Mouse (Mus musculus) cerebellum, adult 2 months (tissue): ENCODE results near the gene Rplp1. TPM values are rescaled to one million over a fixed set of nuclear protein-coding genes. Genes with fewer than 3 reads are reported as not detected.

ENCODE experiments used
- DNase-seq, 2 experiments: peaks; one replicate each; pipeline ENCODE4 v3.0.0; 2021
- H3K27ac ChIP-seq: fragments of 200-500 bp; 2 replicates; pipeline ENCODE4 v1.5.1; 2012; ENCODE audit warnings: low read length, control low read depth, inconsistent platforms; ENCODE audit not compliant: insufficient read depth
- H3K27me3 ChIP-seq: fragments of 200-500 bp; 2 replicates; pipeline ENCODE4 v1.6.1; 2012; ENCODE audit warnings: inconsistent platforms, mild to moderate bottlenecking, low read length, moderate library complexity; ENCODE audit not compliant: control insufficient read depth, insufficient read depth
- H3K4me1 ChIP-seq: fragments of 200-500 bp; 2 replicates; pipeline ENCODE4 v1.6.1; 2011; ENCODE audit warnings: low read length; ENCODE audit not compliant: control insufficient read depth, insufficient read depth
- H3K4me3 ChIP-seq: fragments of 200-500 bp; replicated peaks from 2 replicates; pipeline ENCODE3; 2011; ENCODE audit warnings: mild to moderate bottlenecking, low read depth, low read length, control low read depth; ENCODE audit not compliant: insufficient read depth
- CTCF ChIP-seq: fragments of 200-500 bp; IDR thresholded peaks from 2 replicates; pipeline ENCODE4 v1.5.1; 2011; ENCODE audit warnings: low read depth, mild to moderate bottlenecking, control low read depth, low read length, moderate library complexity, borderline replicate concordance; ENCODE audit not compliant: insufficient read depth
- POLR2A ChIP-seq: fragments of 200-500 bp; IDR thresholded peaks from 2 replicates; pipeline ENCODE4 v1.6.1; 2011; ENCODE audit warnings: low read length, control low read depth, borderline replicate concordance; ENCODE audit not compliant: insufficient read depth
- WGBS: fragments of 180-500 bp; shearing (Covaris S2); methylation state at CpG from one replicate; pipeline ENCODE4 v1.1.7; 2018; 5-methylcytosine and 5-hydroxymethylcytosine counted together
- polyA plus RNA-seq: library from polyadenylated mRNA; depleted of rRNA; stranded (reverse); fragments of >200 nt; gene quantifications from 2 replicates; pipeline ENCODE4 v1.2.3, GENCODE M21; 2012

Gene Rplp1
- polyA plus RNA-seq, 1 experiment: 2,566 TPM

DNA sequence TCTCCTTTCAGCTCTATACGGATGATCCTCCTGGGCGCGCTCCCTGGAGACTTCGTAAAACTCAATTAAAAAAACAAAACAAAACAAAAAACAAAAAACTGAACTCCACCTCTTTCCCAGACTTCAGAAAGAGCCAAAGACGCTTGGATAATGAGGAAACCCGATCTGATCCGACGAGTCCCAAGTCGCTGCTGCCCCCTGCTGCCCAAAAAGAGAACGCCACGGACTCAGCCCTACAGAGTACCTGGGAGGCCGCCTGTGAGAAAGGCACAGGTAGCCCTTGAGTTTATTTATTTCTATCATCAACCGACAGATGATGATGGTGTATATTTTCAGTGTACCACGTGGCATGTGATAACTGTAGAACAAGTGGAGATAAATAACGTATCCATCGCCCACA, 14.5 kb downstream of the Rplp1 start:
- H3K4me3 ChIP-seq: no peak overlapping the region
- no peak overlapping the region for H3K27ac ChIP-seq
- WGBS: 11% methylated on average over 16 of the region's 16 CpGs
- no peak for TF ChIP-seq POLR2A
- TF ChIP-seq CTCF: peak; percentile 87
- H3K4me1 ChIP-seq: no peaks in the 10 kb centered on the region
- no peaks in the 10 kb centered on the region for H3K27me3 ChIP-seq
- peak; percentile 75 to 89 for DNase-seq

DNA sequence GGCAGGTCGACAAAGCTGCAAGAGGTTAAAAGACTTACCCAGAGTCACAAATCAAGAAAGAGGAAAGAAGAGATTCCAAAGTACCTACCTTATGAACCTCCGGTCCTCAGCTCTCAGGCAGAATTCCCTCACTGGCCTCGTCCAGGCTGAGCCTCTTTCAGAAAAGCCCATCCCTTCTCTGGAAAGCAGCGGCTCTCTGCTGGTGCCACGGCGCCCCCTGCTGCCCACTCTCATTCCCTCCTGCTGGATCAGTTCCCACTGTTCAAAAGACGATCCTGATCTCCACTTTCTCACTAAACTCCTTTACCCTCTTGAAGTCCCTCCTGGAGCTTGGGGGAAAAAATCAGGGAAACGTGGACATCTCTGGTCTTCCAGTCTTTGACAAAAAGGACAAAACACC, 15.9 kb downstream of the Rplp1 start:
- no peak overlapping the region for H3K27ac ChIP-seq
- WGBS: 2% methylated on average over 8 of the region's 8 CpGs
- no peak overlapping the region for H3K4me3 ChIP-seq
- peak; percentile 62 to 77 for DNase-seq
- H3K4me1 ChIP-seq: no peaks in the 10 kb centered on the region
- TF ChIP-seq CTCF (peak; percentile 78), POLR2A (no peak)
- H3K27me3 ChIP-seq: no peaks in the 10 kb centered on the region

- 86% methylated on average over 8 of the region's 8 CpGs for WGBS
- Histone ChIP-seq H3K4me3 (no peak overlapping the region), H3K27me3 (no peaks in the 10 kb centered on the region), H3K4me1 (no peaks in the 10 kb centered on the region; the same call in 1 of the 2 replicates), H3K27ac (no peak overlapping the region)
- TF ChIP-seq POLR2A (no peak), CTCF (no peak)
- DNase-seq: no peak
Measured at GRCm38 (mm10) chr9:61895014-61895413, 19.3 kb downstream of the Rplp1 start.

DNA sequence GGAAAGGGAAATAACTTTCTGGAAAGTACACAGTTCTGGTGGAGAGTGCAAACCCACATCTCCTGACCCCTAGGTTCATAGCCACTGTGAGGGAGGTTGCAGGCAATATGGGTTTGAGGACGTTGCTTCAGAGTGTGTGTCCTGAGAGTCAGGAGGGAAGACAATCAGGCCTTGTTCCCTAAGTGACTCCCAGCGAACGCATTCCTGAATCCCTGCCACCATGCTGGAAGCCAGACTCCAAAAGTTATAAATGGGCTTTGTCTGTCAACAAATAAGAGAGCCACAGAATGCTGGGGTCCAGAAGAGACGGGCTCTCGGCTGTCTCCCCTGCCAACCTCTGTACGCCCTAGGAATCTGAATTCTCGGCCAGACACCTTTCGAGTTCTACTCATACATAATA, 24.5 kb downstream of the Rplp1 start:
- 52% methylated on average over 8 of the region's 8 CpGs for WGBS
- no peak overlapping the region for H3K27ac ChIP-seq
- no peaks in the 10 kb centered on the region; the same call in 1 of the 2 replicates for H3K4me1 ChIP-seq
- peak in 1 of 2 experiments; percentile 33 for DNase-seq
- H3K4me3 ChIP-seq: no peak overlapping the region
- TF ChIP-seq POLR2A: no peak
- no peak for TF ChIP-seq CTCF
- no peaks in the 10 kb centered on the region for H3K27me3 ChIP-seq

DNA sequence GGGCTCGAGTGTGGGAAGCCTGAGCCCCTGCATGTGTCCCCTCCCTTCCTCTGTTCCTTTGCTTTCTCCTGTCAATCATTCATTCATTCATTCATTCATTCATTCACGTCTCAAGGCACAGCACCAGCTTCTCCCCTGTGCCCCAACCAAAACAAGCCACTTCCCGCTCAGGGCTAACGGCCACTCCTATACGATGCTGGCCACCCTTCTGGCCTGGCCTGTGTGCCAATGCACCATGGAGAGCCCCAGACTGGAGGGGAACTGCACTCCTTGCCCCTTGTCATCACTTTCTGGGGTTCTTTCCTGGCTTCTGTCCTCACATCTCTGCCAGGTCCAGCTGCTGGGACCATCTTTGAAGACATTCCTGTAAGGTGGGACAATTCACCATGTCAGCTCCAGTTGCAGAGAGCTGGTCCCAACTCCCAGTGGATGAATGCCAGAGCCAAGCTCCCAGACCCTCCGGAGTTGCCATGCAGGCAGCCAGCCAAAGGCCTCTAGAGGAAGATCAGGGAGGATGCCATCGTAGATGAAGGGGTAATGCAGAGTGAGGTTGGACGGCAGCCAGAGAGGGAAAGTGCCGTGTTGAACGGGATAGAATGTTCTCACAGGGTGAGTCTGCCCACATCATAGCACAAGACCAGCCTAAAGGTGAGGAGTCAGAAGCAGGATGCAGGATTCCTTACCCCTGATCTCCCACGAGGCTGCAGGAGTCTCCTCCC, 26.5 kb downstream of the Rplp1 start:
- Histone ChIP-seq H3K27me3 (no peaks in the 10 kb centered on the region), H3K4me1 (no peaks in the 10 kb centered on the region; the same call in 1 of the 2 replicates), H3K27ac (no peak overlapping the region), H3K4me3 (no peak overlapping the region)
- 20% methylated on average over 11 of the region's 11 CpGs for WGBS
- no peak for TF ChIP-seq CTCF
- no peak for TF ChIP-seq POLR2A
- no peak for DNase-seq

GRCm38 (mm10) chr9:61885964-61886363, 28.4 kb downstream of the Rplp1 start:
- TF ChIP-seq POLR2A (no peak), CTCF (no peak)
- 48% methylated on average over 7 of the region's 7 CpGs for WGBS
- DNase-seq: no peak
- Histone ChIP-seq H3K4me3 (no peak overlapping the region), H3K27me3 (no peaks in the 10 kb centered on the region), H3K27ac (no peak overlapping the region), H3K4me1 (no peaks in the 10 kb centered on the region; the same call in 1 of the 2 replicates)

DNA sequence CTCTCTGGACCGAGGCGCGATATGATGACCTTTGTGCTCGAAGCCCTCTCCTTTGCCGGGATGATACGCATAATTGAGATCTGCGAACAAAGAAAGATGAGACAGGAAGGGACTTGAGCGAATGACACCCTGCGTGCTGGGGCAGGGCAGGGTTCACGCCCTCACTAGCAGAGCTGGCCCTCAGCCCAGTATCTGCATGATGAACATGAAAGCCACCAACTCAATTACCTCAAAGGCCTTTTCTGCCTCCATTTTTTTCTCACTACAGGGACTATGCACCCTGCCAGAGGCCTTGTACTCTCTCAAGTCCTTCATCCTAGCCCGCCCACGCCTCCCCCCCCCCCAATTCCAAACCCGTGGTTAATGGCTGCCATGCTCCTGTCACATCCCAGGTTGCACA, 29.4 kb downstream of the Rplp1 start:
- no peak for TF ChIP-seq CTCF
- TF ChIP-seq POLR2A: no peak
- WGBS: 59% methylated on average over 13 of the region's 13 CpGs
- Histone ChIP-seq H3K4me3 (no peak overlapping the region), H3K27me3 (no peaks in the 10 kb centered on the region), H3K27ac (no peak overlapping the region), H3K4me1 (no peaks in the 10 kb centered on the region)
- DNase-seq: no peak

GRCm38 (mm10) chr9:61884375-61884774, 30.0 kb downstream of the Rplp1 start:
- H3K4me3 ChIP-seq: no peak overlapping the region
- no peak overlapping the region for H3K27ac ChIP-seq
- no peak for DNase-seq
- no peaks in the 10 kb centered on the region for H3K27me3 ChIP-seq
- 65% methylated on average over 7 of the region's 7 CpGs for WGBS
- no peak for TF ChIP-seq POLR2A
- no peak for TF ChIP-seq CTCF
- no peaks in the 10 kb centered on the region for H3K4me1 ChIP-seq

DNA sequence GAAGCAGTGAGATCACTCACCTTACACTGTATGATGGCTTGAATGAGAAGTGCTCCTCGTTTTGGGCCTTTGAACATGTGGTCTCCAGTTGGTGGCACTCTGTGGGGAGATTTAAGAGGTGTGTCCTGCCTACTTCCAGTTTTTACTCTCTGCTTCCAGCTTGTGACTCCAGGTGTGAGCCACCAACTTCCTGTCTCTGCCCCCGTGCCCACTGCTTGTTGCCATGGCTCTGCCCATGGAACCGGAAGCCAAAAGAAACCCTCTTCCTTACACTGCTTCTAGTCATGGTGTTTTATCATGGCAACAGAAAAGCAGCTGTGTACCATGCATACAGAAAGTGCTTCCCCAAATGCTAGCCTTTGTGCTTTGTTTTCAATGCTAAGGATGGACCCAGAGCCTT, 32.2 kb downstream of the Rplp1 start:
- Histone ChIP-seq H3K4me1 (no peaks in the 10 kb centered on the region), H3K4me3 (no peak overlapping the region), H3K27ac (no peak overlapping the region), H3K27me3 (no peaks in the 10 kb centered on the region)
- 74% methylated on average over 3 of the region's 3 CpGs for WGBS
- no peak for TF ChIP-seq POLR2A
- TF ChIP-seq CTCF: no peak
- DNase-seq: no peak
